Mouse (Mus musculus) frontal cortex, postnatal 25 days (tissue): Measurements from ENCODE around the gene Prpf8.

Experiments used
- DNase-seq, 2 experiments: peaks; one replicate each; pipeline ENCODE4 v3.0.0; 2022; ENCODE audit warnings: low spot score in 2 of 2

Prpf8 gene

DNA sequence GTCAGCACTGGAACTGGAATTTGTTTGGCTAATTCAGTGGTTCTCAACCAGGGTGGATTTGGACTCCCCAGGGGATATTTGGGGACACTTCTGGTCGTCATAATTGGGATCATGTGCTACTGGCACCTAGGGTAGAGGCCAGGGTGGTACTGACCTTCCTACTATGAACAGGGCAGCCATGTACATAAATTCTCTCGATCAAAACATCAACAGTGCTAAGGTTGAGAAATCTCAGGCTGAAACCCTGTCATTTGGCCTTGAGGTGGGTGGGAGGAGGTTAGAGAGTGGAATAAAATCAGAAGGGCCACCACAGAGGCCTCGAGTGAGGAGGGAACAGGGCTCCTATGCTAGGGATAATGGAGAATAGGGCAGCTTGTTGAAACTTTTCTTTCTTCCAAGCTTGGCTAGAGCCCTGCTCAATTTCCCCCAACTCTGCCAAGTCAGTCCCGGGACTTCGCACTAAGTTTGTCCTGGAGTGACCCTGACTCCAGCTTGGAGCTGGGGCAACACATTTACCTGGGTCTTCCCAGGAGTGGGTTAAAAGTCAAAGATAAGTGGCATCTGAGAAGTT lies 27.4 kb upstream of the Prpf8 start:
- no peak for DNase-seq

GRCm38 (mm10) chr11:75459751-75460102 lies 26.9 kb upstream of the Prpf8 start:
- DNase-seq = no peak

DNA sequence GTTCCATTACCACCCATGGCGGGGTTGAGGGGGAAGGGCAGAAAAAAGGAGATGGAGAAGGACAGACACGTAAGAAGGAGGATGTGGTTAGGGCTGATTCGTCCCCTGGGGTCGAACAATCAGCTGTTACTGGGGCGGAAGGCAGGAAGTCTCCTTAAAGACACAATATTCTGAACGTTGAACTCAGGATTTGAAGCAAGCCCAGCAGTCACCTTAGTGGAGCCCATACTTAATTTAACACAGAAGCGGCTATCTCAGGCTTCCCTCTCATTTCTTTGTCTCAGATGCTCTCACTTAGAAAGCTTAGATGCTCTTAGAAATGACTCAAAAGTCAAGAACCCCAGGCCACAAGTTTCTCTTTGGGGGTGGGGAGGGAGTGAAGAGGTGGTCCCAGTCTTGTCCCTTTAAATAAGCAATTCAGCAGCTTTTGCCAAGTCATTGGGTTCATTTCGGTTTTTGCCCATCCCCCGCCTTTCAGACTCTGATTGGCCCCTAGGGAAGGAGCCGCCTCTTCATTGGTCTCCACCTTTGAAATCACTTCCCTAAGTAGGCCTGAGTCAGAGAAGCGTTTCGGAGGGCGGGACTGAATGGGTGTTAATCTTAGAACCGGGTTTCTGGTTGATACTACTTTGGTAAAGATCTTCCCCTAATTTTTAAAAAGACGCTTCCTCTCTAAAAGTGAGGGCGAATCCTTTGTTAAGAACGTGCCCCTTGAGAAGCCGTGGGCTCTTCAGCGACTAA lies 26.3 kb upstream of the Prpf8 start:
- DNase-seq = peak; percentile 70 to 84

DNA sequence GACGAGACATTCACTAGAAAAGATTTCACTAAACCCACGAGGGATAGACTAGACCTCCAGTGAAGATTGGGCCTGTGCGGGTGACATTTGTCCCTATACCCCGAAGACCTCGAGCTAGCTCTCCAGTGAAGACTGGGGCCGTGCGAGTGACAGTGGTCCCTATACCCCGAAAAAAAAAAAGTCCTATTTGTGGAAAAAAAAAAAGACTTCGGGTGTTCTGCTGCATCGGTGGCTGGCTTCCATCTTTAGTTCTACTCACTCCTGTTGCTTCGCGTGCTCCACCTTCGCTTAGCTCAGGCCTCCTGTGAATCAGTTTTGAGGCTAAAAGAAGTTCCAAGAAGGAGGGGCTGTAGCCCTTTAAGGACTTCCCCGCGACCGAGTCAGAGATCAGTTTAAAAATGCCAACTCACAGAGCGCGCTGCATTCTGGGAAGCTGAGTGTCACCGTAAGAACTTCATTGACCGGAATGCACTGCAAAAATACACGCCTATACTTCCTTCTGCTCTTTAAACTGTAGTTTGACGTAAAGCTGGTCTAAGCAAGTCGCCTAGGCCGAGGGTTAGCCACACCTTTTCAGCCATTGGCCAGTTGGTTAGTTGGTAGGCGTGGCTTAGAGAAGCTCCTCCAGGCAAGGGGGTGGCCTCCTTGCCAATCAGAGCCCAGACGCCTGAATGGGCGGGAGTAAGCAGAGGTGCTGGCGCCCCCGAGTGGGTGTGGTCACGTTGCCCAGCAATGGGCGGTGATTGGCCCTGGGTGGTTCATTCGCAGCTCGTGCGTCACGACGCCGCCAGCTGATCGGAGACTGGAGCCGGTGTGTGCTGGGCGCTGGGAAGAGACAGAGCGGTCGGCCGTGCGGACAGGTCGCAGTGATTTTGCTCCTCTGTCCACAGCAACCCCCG lies 25.5 kb upstream of the Prpf8 start, which contains the start of gene Tlcd2:
Tlcd2 (plus strand) TSS at position 872 of the 899 bp plus-strand sequence.
- DNase-seq = peak; percentile 94 to 98

- no peak for DNase-seq
These were observed 24.8 kb upstream of the Prpf8 start for GRCm38 (mm10) chr11:75461743-75462252.

- DNase-seq = no peak
These were observed 24.3 kb upstream of the Prpf8 start for GRCm38 (mm10) chr11:75462253-75462783.

DNA sequence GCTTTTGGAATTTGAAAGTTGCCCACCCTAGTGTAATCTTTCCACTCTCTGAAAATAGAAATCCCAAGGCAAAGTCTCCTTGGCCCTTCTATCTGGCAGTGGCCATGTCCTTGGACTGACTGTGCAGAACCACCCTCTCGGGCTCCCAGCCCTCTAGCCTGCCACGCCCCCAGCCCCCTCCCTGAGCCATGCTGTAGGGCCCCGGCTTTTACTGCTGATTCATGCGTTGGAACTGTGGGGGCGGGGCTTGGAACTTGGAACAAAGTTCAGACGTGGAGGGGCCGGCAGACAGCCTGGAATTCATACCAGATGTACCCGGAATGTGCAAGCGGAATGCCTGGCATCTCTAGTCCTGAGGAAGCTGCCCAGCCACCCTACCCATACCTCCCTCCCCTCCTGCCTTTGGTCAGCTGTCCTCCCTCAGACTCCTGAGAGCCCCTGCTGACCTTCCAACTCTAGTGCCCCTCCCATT lies 23.7 kb upstream of the Prpf8 start:
- DNase-seq = peak in 1 of 2 experiments; percentile 48

- DNase-seq = no peak
These were observed 23.0 kb upstream of the Prpf8 start for GRCm38 (mm10) chr11:75463624-75464023.

DNA sequence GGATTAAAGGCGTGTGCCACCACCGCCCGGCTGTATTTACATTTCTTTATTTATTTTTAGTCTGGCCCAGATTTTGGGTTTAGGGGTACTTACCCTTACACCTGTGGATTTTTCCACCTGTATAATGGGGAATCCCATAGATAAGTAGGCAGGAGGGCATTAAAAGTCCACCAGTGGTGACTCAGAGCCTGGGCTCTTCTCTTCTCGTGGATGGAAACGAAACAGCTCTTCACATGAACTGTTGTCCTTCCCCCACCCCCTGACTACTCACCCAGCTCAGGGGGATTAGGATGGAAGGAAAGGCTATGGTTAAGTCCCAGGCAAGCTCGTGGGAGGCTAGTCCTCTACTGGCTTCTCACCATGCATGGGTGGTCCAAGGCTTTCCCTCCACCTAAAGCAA lies 22.2 kb upstream of the Prpf8 start:
- no peak for DNase-seq

GRCm38 (mm10) chr11:75465051-75465450 lies 21.6 kb upstream of the Prpf8 start:
- DNase-seq = no peak

DNA sequence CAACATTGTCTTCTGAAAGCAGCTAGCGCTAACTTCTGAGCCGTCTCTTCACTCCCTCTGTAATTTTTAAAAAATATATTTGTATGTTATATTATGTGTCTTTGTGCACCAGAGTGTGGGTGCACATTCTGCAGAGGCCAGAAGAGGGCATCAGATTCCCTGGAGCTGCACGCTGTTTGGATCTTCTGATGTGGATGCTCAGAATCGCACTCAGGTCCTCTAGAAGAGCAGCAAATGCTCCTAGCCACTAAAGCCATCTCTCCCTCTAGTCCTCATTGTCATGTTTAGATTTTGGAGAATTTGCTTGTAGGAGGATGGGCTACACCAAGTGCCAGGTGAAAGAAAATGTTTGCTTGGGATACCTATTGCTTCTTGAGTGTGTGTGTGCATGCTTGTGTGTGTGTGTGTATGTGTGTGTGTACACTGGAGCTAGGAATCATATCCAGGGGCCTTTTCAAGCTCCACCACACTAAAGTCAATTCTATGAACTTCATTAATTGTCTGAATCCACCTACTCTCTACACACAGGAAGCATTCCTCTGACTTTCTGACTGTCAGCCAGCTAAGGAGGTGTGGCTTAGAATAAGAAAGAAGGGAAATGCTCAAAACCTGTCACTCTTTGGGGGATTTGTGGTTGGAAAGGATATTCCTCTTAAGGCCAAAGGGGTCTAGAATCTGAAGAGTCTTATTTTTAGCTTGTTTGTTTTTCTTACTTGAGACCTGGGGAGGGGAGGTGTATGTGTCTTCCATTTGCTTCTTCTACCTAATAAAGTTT lies 19.7 kb upstream of the Prpf8 start:
- no peak for DNase-seq

DNA sequence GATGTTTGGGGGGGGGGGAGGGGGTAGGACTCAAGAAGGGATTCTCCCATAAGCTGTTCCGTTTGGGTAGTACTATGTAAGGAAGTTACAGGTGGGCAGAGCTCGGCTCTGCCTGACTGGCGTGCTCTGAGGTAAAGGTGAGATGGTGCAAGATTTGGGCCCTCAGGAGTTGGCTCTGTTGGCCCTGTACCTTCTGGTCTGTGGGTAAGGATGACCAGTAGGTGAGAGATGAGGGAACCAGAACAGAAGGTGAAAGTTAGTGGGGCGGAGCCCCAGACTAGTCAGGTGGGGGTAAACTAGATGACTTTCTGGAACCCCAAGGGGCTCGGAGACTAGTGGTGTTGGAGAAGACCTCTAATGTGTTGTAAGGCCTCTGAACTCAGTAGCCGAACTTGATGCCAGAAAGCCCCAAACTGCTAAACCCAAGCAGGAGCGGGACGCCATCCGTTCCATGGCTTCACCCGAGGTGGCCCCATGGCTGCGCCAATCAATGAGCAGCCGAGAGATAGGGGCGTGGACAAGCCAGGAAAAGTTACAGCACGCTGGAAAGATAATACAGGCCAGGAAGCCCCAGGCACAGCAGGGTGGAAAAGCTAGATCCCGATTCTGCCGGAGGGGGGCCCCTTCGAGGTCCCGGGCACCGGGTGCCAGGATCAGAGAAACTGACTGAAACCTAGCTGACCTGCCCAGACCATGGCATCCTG lies 19.0 kb upstream of the Prpf8 start:
- DNase-seq = no peak

DNA sequence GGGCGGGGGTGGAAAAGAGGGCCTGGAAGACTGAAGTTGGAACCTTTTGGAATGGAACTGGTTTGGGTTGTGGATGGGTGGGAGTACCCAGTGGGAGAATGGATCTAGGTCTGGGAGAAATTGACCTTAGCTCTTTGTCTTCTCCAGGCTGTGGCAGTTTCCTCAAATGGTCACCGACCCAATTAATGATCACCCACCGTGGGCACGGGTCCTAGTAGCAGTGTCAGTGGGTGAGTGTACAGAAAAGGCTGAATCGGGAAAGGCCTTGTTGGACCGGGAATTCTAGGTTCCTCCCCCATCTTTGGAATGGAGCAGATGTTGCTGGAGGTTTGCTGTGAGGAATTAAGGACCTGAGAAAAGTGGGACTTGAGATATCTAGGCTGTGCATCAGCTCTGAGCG lies 18.2 kb upstream of the Prpf8 start:
- no peak for DNase-seq

GRCm38 (mm10) chr11:75469261-75469660 lies 17.4 kb upstream of the Prpf8 start:
- DNase-seq = no peak

- no peak for DNase-seq
These were observed 15.9 kb upstream of the Prpf8 start for GRCm38 (mm10) chr11:75470675-75471074.

- DNase-seq = no peak
These were observed 14.0 kb upstream of the Prpf8 start for GRCm38 (mm10) chr11:75472469-75473081.

DNA sequence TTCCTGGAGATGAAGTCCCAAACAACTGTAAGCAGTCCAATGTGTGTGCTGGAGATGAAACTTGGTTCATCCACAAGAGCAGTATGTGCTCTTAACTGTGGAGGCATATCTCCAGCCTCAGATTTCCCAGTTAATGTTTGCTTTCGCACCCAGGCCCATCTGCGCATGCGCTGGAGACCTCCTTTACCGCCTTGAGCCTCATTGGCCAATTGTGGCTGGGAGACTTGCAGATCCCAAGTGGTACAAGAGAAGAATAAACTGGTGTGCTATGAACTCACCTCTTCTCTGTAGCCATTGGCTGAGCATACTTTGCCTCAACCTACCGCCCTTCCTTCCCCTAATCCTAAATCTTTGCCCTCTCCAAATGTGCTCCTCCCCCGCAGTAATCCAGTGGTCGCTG lies 13.2 kb upstream of the Prpf8 start:
- DNase-seq = no peak

GRCm38 (mm10) chr11:75486192-75486591 lies 424 bp upstream of the Prpf8 start:
- DNase-seq = no peak

DNA sequence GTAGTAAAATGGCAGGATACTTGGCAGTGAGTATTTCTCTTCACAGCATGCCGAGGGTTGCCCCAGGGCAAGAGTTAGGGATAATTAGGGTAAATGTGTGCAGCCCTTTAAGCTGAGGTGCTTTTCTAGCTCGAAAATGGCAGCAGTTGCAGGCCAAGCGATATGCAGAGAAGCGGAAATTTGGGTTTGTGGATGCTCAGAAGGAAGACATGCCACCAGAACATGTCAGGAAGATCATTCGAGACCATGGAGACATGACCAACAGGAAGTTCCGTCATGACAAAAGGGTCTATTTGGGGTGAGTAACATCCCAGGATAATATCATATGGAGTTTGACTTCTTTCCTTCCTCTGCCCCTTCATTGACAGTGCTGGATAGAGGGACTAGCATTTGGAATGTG lies 880 bp downstream of the Prpf8 start:
- DNase-seq = no peak
